Mouse (Mus musculus) left cerebral cortex, postnatal 36 days (tissue): Measurements from ENCODE around the gene Zfyve28. TPM values are rescaled to one million over a fixed set of nuclear protein-coding genes. Genes with fewer than 3 reads are reported as not detected.
A peak's percentile ranks its signal among the peaks of the same experiment; 100 is the strongest.

Experiments used
- DNase-seq, 2 experiments: peaks; one replicate each; pipeline ENCODE4 v3.0.0; 2021 to 2022; ENCODE audit warnings: low spot score in 2 of 2, mixed read lengths in 1 of 2
- intact Hi-C: fragments of 180-260 bp; cut with DNase I; formaldehyde crosslinking; loops from one replicate; pipeline ENCODE4 v1.15.1; 2025
- total RNA-seq, 2 experiments: library from RNA; stranded (reverse); gene quantifications; 2 replicates each; pipeline ENCODE4 v1.2.3; 2021

Zfyve28 gene
- total RNA-seq, 2 experiments from 2014 or later = 53.1 to 55.3 TPM

- intact Hi-C loops = no loop called here
- no peak for DNase-seq
These were observed 29.0 kb downstream of the Zfyve28 start for GRCm38 (mm10) chr5:34259172-34259816.

DNA sequence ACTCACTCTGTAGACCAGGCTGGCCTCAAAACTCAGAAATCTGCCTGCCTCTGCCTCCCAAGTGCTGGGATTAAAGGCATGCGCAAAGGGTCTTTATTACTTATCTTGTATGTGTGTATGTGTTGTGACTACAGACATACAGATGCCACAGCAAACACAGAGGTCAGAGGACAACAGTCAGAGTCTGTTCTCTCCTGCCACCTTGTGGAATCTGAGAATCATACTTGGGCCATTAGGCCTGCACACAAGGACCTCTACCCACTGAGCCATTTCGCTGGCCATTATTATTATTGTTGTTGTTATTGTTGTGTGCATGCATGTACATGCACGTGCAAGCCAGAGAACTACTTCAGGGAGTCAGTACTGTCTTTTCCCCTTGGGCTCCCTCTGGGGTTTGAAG is 33.1 kb downstream of the Zfyve28 start:
- intact Hi-C loops = no loop called here
- DNase-seq = no peak

DNA sequence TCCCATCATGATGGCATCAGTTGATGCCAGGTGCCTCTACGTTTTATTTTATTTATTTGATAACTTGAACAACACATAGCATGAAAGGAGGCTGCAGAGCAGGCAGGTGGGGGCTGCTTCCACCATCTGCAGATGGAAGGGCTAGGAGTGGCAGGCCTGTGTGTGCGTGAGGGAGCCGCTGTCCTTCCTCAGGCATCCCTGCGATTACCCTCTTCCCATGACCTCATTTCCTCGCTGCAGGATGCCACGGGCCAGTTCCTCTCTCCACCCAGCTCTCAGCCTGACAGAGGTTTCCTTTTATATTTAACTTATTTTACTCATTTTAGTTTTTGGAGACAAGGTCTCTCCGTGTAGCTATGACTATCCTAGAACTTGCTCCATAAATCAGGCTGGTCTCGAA is 33.9 kb downstream of the Zfyve28 start:
- intact Hi-C loops = no loop called here
- no peak for DNase-seq

DNA sequence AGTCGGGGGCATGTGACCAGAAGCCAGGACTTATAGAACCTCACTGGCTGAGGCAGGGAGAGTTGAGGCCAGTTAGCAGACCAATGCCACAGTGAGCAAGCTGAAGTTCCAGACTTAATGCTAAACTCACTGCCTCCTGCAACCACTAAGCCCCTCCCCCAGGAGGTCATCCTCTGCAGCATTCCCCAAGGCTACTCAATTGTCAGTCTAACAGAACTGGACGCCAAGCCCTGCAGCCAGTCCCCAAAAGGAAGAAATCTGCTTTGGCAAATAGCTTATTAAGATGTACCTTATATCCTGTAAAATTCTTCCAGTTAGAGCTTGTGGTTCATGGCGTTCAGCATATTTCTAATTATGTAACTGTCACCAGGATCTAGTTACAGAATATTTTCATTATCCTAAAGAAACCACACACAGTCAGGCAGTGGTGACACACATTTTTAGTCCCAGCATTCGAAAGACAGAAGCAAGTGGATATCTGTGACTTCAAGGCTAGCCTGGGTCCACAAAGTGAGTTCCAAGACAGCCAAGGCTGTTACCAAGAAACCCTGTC is 35.2 kb downstream of the Zfyve28 start:
- DNase-seq = no peak
- intact Hi-C loops = no loop called here

DNA sequence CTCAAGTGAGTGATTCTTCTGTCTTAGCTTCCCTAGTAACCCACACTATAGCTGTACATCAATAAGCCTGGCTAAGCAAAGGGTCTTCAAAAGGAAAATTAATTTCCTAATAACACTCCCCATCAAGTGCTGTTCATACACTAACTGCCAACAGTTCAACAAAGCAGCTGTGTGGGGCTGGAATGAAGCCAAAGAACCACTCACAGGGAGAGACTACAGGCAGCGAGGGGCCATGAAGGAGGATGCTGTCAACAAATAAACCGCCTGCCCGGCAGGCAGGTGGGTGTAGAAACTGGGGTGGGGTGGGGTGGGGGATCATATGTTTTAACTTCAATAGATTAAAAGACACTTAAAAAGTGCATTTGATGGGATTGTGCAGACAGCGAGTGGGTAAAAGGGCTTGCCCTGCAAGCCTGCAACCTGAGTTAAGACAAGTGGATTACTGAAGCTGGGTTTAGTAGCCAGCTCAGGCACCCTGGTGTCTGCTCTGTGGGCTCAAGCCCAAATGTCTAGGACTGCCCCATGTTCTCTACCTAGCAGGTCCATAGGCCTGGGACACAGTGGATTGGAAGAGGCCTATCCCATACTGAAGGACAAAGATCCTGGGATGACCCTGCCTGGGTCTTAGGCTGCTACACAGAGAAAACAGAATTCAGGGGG is 35.8 kb downstream of the Zfyve28 start:
- intact Hi-C loops = no loop called here
- DNase-seq = no peak

- no peak for DNase-seq
- intact Hi-C loops = no loop called here
These were observed 36.5 kb downstream of the Zfyve28 start for GRCm38 (mm10) chr5:34251794-34252193.

- DNase-seq = no peak
- intact Hi-C loops = no loop called here
These were observed 38.2 kb downstream of the Zfyve28 start for GRCm38 (mm10) chr5:34250090-34250489.

DNA sequence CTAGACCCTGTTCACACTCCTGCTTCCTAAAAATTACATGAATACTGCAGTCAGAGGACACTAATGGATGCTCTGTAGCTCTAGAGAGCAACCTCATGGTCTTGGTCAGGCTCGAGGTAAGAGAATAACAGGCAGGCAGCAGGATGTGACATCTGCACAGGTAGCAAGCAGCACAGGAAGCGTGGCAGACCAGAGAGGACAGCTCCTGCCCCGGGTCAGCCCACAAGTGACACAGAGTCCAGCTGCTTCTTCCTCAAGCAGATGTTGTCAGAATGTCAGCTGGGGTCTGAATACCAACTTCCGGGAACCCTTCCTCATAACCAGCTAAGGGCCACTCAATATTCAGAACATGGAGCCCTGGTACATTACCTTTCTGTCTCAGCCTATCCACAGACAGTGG is 39.1 kb downstream of the Zfyve28 start:
- no peak for DNase-seq
- intact Hi-C loops = no loop called here

GRCm38 (mm10) chr5:34246443-34246842 is 41.8 kb downstream of the Zfyve28 start:
- no peak for DNase-seq
- intact Hi-C loops = no loop called here

- DNase-seq = no peak
- intact Hi-C loops = loop anchor here (2.0 kb wide), 1 partner anchor 32 kb away; no protein-coding TSS in a partner anchor
These were observed 45.2 kb downstream of the Zfyve28 start for GRCm38 (mm10) chr5:34243062-34243461.

GRCm38 (mm10) chr5:34242224-34242963 is 45.9 kb downstream of the Zfyve28 start:
- intact Hi-C loops = loop anchor here (2.0 kb wide), 1 partner anchor 32 kb away; no protein-coding TSS in a partner anchor
- peak; percentile 78 to 82 for DNase-seq

GRCm38 (mm10) chr5:34238444-34238843 is 49.8 kb downstream of the Zfyve28 start:
- no peak for DNase-seq
- intact Hi-C loops = no loop called here

GRCm38 (mm10) chr5:34235898-34236420 is 52.3 kb downstream of the Zfyve28 start:
- intact Hi-C loops = no loop called here

DNA sequence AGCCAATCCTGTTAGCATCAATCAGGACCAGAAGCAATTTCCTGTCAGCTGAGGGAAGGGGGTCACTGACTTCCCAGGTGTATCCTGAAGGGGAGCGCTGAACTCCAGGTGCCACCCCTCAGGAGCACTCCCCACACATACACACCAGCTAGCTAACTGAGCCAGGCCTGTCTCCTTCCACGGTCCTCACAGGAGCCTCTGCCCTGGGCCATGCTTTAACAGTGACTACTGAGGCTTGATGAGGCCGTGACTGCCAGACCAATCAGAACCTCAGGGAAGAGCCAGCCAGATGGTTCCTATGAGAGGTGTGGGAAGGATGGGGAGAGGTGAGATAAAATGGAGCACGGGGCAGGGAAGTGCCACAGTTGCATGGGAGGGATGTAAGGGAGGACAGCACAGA is 53.2 kb downstream of the Zfyve28 start:
- DNase-seq = no peak
- intact Hi-C loops = no loop called here

More at GRCm38 (mm10) chr5:34235898-34236420, 52.3 kb downstream of the Zfyve28 start:
- DNase-seq = no peak

GRCm38 (mm10) chr5:34233221-34233515 is 55.1 kb downstream of the Zfyve28 start:
- no peak for DNase-seq
- intact Hi-C loops = no loop called here

GRCm38 (mm10) chr5:34232481-34233220 is 55.6 kb downstream of the Zfyve28 start:
- no peak for DNase-seq
- intact Hi-C loops = no loop called here

GRCm38 (mm10) chr5:34231901-34232300 is 56.3 kb downstream of the Zfyve28 start:
- intact Hi-C loops = no loop called here
- DNase-seq = no peak

DNA sequence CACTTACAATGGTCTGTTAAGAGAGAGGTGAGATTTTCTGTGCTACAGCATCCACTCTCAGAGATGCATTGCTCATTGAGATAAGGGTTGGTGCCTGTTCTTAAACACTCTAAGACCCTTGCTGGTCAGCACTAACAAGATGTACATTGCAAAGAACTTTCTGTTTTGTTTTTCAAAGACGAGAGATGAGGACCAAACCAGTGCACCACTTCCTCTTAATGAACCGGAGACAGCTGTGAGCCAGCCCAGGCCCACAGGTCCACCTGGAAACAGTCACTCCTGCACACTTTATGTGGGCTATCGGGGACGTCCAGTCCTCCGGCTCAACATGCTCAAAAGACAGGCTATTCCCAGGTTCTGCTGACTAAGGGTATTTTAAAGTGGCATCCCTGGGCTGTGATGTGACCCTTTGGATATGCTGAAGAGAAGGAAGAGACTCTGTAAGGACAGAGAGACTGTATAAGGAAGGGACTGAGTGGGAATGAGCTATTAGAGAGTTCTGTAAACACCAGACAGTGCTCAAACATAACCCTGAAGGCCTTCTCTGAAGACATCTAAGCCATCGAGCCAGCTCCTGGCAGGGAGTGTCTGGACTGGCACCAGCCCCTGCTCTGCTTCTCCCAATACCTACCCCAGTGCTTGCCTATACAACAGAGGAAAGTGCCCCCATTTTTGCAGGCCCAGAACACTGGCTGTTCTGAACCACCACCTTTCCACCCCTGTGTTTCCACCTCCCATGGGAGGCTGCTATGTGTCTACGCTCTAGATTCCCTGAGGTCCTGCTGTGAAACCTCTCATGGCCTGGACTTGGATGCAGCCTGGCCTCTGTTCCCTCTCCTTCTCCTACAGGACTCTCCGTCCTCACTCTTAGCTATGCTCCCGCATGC is 57.4 kb downstream of the Zfyve28 start:
- intact Hi-C loops = no loop called here
- DNase-seq = no peak

DNA sequence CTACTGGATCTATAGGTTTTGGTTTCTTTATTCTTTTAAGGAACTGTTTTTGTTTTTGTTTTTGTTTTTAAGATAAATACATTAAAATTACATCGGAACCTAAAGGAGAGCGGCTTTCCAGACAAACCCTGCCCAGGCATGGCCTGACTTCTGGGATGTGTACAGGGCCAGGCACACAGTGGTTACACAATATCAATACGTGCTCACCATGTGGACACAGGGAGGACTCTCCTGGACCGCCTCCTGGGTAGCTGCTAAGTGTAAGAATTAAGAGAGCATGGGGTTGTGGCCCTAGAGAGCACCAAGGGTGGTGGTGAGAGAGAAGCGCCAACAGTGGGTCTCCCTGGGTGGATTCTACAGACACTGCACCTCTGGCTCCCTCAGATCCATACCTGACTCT is 58.7 kb downstream of the Zfyve28 start:
- intact Hi-C loops = no loop called here
- no peak for DNase-seq
